Mouse (Mus musculus) retina, postnatal 1 day (tissue): Measurements from ENCODE around the gene Naxd.
"Not testable (repeated sequence)": the region's sequence is repeated elsewhere in the genome, so short reads cannot be mapped to it uniquely, and the experiment has no call there.

Experiments used
- DNase-seq: peaks from one replicate; pipeline ENCODE4 v3.0.0-alpha.2; 2012

The Naxd gene

DNA sequence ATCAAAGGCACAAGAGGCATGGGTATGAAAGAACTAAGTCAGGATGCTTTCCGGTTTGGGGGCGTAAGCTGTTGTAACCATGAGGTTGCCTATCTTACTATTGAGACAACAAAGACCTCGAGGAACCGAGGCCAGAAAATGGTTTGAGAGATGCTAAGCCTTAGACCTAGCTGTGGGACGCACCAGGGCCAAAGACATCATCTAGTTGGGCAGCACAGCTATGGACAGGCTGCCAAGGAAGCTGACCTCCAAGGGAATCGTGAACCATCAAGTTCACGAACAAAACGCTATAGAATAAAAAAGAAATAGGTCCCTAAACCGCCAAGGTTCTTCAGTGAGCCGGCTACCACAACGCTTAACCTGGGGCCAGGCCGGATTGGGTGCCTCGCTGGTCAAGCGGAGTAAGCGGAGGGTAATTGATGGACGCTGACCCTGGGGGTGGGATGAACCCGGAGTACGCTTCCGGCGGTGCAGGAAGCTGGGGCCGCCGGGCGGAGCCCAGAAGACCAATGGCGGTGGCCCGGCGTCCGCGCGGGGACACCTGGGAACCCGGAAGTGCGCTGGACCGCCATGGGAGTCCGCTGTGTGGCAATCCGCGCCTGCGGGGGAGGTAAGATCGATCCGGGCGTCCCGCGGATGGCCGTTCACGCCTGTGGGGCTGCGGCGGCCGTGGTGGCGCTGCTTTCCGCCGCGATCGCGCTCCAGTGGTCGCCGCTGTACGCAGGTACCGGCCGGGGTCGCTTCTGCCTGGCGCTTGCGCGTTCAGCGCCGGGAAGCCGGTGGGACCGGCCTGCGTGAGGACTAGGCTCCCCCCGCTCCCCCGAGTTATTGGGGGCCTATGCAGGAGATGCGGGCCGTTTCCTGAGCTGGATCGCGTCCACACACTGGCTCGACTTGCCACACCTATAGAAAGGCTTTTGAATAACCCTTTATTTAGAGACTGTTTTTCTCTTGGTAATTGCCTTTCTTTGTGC is at the start of gene Naxd:
Naxd (plus strand) TSS at position 490 of the 974 bp plus-strand sequence.
- DNase-seq = peak; percentile 96

DNA sequence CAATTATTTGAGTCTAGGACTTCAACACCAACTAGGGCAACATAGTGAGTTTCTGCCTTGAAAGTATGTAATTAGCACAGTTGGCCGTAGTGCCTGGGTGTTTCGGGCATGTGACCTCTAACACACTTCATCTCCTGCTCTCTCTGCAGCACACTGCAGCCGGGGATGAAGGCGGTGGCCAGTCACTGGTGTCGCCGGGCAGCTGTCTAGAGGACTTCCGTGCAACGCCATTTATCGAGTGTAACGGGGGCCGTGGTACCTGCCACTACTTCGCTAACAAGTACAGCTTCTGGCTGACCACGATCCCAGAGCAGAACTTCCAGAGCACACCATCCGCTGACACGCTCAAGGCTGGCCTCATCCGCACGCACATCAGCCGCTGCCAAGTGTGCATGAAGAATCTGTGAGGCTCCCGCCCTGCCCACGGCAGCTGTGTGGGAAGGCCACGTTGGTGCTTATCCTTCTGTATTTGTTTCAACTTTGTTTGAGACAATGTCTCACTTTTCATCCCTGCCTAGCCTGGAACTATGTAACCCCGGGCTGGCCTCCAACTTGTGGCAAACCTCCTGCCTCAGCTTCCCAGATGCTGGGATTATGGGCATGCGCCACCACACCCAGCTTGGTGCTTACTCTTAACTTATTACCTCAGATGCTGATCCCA is 49.3 kb upstream of the Naxd start:
- no peak for DNase-seq

DNA sequence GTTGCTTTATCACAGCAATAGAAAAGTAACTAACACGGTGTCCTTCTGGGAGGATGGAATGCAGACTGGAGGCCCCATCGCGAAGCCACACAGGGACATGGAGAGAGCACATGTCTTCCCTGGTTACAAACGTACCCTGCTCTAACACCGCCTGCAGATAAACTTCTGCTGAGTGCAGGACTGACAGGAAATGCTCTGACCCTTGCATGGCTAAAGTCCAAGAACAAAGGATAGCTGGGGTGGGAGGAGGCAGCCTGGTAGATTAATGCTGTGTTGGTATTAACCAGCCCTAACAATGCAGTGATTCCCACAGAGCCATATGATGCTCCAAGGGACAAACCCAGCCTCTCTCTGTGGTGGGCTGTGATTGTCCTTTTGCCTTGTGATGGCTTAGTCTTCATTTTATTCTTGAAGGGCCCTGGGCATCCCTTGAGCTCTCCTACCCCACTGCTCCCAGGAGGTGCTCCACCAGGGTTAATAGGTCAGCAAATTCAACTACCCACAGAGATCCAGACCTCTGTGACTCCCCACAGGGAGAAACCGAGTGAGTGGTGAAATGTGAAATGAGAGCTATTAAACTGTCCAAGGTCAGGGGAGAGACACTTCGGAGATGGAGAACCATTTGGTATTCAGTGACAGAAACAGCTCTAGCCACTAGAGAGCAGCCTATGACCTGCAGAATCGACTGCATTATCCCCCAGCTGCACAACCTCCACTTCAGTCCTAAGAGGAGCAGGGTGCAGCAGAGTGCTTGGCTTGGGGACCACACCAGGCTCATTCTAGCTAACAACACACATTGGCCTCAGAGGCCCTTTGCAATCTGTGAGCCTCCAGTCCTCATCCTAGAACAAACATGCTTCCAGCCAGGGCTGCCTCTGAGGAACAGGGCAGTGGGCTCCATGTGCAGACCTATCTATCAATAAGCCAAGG is 46.9 kb upstream of the Naxd start:
- peak; percentile 78 for DNase-seq

DNA sequence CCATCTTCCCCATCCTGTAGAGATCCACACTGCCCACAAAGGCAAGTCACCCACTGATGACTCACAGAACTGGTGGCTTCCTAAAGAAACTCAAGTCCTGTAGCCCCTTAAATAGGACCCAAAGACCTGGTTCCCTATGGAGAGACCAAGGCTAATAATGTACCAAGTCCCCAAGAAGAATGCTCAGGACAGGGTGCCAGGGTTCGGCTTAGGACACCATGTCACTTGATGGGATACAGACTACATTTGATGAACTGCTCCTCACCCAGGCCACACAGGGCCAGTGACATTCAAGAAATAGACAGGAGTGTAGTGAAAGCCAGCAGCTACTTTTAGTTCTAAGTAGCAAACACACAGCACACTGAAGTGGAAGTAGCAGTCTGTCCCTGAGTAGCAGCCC is 45.2 kb upstream of the Naxd start:
- DNase-seq = no peak

DNA sequence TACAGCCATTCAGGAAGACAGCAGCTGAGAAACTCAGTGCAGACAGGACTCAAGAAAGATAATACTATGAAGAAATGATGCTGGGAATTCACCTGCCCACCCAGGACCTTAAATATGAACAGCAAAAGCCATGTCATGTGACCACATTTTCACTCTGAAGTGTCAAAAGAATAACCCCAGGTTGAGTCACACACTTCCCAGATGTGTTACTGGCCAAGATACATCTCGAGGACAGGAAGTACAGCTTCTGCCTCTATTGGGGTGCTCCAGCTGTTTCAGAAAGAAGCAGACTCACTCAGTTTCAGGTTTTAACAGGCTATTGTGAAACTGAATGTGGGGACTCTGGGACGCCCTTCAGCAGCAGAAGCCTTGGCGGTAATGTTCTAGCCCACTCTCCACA is 44.7 kb upstream of the Naxd start:
- DNase-seq = no peak

DNA sequence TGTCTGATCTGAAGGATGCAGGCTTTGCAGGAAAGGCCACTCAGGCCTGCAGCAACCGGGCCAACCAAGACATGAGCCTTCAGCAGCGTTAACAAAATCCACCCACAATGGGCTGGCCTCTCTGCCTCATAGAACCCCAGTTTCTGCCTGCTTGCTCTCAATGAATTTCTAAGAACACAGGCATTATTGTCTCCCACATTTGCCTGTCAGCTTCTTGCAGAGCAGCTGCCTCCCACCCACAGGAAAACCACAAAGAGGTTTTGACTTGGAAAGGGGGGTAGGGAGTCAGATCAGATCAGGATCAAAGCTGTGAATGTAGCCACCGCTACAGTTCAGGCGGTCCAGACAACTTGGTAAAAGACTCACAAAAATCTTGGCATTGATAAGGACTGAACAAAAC is 44.3 kb upstream of the Naxd start:
- DNase-seq = peak; percentile 87

DNA sequence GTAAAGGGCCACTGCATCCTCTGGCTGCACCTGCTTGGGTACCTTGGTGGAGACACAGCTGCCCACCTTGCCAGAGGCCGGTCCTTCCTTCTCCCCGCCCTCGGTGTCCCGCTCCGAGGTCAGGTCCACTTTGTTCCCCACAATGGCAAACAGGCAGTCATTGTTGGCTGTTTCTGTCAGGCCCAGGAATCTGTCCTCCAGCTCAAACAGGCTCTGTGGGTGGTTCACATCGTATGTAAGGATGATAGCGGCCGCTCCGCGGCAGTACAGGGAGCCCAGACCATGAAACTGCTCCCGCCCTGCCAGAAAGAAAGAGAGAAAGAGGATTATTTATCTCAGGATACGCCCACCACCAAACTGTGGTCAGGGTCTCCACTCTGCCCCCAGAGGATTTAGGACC is 43.1 kb upstream of the Naxd start:
- DNase-seq = peak; percentile 68

DNA sequence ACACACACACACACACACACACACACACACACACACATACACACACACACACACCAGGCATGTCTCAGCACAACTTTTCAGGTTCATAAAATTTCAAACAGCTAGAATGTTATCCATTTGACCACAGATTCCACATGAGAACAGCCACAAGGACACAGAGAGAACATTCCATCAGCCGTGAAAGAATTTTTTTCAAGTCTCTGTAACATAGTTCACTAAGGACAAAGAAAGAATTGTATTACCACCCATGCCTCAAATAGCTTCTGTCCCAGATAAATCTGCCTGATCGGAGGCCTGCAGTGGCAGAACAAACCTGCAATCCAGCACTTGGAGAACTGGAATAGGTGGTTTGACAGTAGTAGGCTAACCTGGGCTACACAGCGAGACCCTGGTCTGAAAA is 40.0 kb upstream of the Naxd start:
- no peak for DNase-seq

DNA sequence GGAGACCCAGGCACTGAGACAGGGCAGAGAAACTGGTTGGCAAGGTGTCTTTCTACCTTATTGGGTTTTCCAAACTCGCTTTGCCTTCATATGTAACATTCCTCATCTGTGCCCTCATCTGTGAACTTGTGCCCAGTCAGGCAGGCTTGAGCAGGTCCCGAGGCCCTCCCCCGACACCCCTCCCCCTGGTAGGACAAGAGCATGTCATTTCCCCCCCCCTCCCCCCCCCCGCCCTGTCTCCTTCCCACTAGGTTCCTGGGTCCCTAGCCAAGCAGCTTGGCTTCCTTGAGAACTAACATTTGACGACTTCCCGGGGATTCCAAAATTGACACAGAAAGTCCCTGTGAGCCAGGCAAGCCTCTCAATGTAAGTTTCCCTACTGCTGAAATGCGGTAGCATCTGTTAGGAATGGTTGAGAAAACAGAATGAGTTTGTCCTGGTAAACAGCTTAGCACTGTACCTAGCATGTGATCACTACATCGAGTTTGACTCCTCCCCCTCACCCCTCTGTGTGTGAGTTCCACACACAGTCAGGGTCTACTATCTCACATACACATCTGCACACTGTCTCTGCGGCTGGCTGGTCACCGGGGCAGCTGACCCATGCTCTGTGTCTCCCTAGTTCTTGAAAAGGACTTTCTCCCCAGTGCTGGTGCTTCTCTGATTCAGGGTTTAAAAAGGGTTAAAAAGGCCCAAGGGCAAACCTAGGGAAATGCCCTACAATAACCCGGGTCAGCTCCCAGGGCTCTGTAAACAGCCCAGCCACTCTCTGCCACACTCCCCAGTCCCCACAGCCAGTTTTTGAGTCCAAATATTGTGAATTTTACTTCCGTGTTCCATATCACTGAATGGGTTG is 39.1 kb upstream of the Naxd start:
- DNase-seq = peak; percentile 35

DNA sequence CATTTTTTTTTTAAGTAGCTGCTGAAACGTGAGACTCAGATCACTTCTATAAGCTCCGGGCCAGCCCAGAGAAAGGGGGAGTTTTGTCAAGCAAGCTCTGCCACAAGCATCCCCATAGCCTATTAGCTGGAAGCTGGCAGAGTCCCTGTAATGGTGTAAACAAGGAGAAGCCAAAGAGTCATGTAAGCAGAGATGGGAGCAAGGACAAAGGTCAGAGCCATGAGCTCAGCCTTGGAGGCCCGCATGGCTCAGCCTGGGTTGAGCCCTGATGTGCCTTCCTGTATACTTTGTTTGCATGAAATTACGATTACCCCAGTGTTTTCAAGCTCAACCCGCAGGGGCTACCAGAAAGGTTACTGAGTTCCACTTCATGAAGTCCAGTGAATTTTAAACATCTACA is 38.3 kb upstream of the Naxd start:
- no peak for DNase-seq

DNA sequence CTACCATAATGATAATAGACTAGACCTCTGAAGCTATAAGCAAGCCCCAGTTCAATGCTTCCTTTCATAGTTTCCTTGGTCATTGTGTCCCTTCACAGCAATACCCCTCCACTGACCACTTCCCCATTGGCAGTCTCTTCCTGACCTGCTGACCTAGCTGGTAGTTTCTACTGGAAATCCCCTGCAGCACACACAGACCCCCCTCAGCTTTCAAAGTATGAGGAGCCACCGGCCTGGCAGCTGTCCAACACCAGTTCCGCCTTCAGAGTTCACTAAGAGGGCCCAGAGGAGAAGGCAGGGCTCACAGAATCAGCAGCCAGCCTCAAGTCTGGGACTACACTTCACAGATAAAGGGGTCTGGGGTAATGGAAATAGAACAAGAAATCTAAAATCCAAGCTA is 36.4 kb upstream of the Naxd start:
- DNase-seq = peak; percentile 61

DNA sequence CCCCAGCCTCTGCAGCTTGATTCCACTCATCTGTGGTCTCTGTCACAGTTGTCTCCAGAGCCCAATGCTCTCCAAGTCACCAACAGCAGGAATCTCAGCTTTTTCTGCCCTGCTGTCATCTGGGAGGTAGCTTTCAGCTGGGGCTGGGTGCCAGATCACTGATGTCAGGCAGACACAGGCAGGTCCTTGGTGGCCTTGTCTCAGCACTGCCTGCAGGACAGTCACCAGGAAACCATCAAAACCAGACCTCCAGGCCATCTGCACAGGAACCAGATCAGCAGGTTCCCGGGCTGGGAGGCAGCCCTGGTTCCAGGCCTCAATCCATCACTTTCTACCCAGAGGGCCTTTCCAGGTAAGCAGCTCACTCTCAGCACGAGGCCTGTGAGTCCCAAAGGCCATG is 35.5 kb upstream of the Naxd start:
- no peak for DNase-seq

DNA sequence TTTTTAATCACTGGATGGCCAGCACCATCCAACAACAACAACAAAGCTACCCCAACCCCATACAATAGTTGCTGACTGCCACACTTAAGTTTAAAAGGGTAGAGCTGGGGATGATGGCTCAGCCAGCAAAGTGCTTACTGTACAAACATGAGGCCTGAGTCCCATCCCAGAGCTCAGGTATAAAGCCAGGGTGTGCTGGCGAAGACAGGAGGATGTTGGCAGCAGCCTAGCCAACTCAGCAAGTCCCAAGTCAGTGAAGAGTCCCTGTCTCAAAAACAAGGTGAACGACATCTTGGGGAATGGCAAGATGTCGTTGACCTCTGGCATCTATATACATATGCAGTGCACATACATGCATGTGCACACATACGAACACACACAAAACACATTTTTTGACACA is 34.7 kb upstream of the Naxd start:
- no peak for DNase-seq

DNA sequence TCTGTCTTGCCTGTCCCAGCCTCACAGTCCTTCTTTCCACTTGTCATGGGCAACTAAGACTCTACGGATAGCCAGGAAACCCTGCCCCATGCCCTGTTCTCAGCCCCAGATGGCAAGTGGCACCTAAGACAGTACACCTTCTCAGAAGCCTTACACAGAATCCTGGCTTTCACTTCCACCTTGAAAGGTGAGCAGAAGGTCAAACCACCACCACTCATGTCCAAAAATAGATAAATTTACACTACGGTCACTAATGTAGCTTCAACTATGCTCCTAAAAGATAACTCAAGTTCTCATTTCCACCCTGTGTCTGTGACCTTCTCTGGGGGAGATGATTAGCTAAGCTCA is 33.8 kb upstream of the Naxd start:
- DNase-seq = no peak

DNA sequence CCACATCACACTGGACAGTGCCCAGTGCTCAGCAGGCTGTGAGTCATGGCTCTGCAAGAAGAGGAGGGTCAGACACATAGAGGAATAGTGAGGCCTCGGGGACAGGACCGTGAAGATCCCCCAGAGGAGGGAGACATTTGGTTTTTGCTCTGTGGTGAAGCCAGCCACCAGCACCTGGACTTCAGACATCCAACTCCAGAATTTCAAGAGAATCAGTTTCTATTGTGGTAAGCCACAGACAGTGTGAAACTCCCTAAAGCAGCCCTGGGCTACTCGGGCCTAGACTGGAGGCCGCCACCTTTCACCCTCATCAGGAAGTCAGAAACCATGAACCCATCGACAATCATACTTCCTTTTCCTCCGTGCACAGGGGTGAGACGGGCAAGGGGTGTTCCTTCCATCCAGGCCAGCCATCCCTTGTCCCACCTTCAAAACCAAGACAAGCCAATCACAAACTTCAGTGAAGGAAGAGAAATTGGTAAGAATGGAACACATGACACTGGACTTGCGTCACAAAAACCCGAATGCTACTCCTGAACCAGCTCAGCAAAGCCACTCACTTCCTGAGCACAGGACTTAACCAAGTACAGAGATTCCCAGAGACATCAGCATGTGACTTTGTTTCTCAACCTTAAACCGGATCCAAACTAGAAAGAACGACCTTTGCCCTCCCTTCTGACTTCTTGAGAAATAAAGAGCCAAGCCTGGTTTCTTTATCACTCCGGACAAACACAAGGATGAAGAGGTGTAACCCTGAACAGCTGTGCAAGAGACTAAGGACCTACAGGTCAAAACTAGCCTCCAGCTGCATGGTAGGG is 33.2 kb upstream of the Naxd start:
- DNase-seq = no peak

DNA sequence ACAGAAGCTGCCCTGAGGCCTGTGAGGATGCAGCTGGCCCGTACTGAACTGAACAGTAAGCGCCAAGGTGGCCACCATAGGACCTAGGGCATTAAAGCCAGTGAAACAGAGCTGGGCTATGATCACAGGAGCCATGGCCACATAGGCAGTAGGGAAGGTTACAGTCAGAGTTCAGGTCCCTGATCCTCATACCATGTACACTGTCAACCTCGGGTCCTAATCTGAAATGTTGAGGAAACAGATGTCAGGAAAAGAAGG is 32.7 kb upstream of the Naxd start:
- no peak for DNase-seq

DNA sequence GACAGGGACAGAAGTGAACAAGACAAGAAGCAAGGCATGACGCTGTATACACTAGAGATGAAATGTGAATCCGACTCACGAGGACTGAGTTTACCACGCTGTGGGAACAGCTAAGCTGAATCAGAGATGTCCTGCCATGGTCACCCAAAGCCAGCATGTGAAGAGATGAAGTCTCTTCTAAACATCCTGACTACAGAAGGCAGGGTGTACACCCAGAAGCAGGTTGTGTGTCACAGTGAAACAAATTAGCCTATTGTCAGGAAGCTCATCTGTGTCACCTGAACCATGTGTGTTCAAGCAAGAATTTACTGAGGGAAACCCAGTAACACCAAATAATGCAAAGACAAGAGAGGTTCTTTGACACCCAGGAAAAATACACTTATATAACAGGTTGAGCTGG is 31.7 kb upstream of the Naxd start:
- DNase-seq = no peak

DNA sequence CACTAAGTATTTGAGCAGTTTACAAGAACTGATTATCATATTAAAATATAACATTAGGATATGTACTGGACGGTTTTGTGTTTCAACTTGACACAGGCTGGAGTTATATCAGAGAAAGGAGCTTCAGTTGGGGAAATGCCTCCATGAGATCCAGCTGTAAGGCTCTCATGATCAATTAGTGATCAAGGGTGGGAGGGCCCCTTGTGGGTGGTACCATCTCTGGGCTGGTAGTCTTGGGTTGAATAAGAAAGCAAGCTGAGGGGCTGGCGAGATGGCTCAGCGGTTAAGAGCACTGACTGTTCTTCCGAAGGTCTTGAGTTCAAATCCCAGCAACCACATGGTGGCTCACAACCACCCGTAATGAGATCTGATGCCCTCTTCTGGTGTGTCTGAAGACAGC is 30.8 kb upstream of the Naxd start:
- DNase-seq = not testable (repeated sequence)

DNA sequence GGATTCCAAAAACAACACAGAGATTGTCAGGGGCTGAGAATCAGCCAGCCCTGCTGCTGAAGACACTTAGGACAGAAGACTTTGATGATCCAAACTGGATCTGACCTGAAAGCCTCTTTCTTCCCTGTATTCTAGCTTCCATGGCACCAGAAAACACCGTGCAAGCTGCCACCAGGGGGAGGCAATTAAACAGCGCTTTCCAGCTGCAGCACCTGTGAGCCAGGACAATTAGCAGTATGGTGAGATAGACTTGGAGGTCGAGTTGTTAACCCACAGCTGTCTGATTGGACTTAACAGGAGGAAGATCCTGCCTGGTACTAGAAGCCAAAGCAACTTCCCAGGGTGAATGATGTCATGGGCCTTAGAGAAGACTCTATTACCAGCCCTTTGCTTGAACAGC is 28.2 kb upstream of the Naxd start:
- DNase-seq = peak; percentile 67

DNA sequence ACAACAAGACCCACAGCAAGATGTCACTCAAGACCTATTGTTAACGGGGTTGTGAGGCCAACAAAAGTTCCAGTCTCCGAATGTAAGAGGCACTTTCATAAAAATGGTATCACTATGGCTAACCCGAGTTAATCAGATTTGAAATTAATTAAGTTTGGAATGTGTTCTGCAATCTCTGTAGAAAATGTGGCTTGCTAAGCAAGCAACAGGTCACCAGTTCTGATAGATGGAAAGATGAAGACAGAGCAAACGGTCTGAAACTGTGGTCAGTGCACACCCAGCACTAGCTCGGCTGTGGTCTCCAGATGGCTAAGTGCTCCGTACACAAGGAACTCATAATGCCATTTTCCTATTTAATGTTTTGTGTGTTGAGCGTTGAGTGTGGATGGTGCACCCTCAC is 26.6 kb upstream of the Naxd start:
- DNase-seq = no peak

DNA sequence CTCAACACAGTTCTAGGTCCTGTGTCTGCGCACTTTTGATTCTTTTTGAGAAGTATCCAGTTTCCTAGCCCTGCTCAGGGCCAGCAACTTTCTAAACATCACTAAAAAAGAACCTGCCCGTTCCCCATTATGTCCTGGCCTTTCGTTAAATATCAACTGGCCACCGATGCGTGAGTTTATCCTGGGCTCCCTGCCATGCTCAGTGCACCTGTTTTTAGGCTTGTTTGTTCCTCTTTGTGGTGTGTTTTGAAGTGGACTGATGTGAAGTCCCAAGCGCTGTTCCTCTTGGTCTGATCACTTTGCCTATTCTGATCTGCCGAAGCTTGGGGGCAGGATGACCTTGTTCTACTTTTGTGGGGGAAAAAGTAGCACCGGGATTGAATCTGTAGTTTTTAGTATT is 26.0 kb upstream of the Naxd start:
- no peak for DNase-seq

DNA sequence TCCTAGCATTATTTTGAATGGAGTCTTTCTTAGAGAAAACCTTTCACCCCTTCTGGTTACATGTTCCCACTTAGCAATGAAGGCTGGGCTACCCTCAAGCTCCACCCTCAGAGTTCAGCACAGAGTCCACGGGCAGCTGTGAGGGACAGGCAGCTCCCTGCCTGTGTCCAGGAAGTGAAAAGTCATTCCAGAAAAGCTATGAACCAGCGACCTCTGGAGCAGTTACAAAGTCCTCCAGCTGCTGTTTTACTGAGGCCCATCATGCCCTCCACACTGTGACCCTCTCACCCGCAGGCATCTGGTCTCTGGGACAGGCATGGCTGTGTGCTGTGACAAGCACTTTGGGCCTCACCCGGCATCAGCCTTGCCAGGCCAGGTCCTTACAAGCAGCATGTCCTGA is 24.2 kb upstream of the Naxd start:
- DNase-seq = no peak
